Mouse (Mus musculus): ENCODE results near the gene Zfp715. TPM values are rescaled to one million over a fixed set of nuclear protein-coding genes. Genes with fewer than 3 reads are reported as not detected.
"Not testable (repeated sequence)": the region's sequence is repeated elsewhere in the genome, so short reads cannot be mapped to it uniquely, and the experiment has no call there.

Gene Zfp715
- 13.1 and 15.8 TPM in 2 replicates for polyA plus RNA-seq (2015; fragmentation: Nextera tagmentation; extraction: Ambion mirVana)

DNA sequence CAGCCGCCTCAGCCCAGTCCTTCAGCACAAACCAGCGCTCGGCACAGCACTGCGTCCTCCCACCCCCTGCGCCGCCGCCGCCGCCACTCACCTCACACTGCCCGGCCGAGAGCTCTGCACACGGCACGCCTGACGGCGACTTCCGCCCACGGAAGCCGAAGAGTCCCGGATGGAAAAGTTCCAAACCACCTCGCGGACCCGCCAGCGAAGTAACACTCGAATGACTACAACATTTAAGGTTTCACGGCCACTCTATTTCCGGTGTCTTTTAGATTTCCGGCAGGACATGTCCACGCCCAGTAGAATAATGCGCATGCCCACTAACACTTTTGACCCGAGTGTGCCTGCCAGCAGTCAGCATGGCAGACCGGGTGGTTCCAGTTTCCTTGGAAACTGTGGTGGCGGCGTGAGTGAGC, at the start of gene Zfp715:
TSS of gene Zfp715 (minus strand) at position 282 of the 416 bp plus-strand sequence.
- Histone ChIP-seq H3K27ac (ENCODE audit: low read length) (peak within 1 kb of the TSS; percentile 81), H3K27me3 (ENCODE audit: control insufficient read depth, insufficient read depth, low read depth, low read length) (no peaks in the 10 kb centered on the region), H3K4me1 (replicated peaks; ENCODE audit: control insufficient read depth, insufficient read depth, low read length) (peaks cover 12% of the 10 kb centered on the region), H3K9me3 (ENCODE audit: control insufficient read depth, low read length) (no peaks in the 10 kb centered on the region), H3K9ac (ENCODE audit: low read length) (peak within 1 kb of the TSS; percentile 73), H3K4me2 (ENCODE audit: low read depth, low read length) (peak within 1 kb of the TSS; percentile 63), H3K4me3 (ENCODE audit: low read length) (peak within 1 kb of the TSS; percentile 67), H3K36me3 (ENCODE audit: control insufficient read depth, insufficient read depth, low read length) (peaks cover 6% of the 10 kb centered on the region)
- WGBS, result 0% methylated on average over 26 of the region's 33 CpGs
- peak; percentile 97 for ATAC-seq (ENCODE audit: low read depth)

DNA sequence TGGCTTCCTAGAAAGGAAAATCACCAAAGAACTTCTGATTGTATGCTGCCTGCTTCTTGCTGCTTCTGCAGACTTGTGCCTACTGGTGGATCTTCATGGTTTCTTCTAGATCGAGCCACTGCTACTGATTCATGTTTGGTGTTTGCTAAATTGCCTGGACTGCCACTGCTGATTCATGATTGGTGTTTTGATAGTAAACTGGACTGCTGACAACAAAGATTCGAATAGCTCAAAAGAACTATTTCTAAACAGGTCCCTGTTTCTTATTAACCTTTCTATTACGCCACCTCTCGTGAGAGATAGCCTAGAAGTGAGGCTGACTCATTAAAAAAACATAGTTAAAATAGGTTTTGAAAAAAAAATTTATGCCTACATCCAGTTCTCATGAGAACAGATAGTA, 48.9 kb upstream of the Zfp715 start:
- no peak overlapping the region for H3K27ac ChIP-seq (ENCODE audit: low read length)
- no peaks in the 10 kb centered on the region for H3K27me3 ChIP-seq (ENCODE audit: control insufficient read depth, insufficient read depth, low read depth, low read length)
- no peak overlapping the region for H3K4me3 ChIP-seq (ENCODE audit: low read length)
- no peak overlapping the region for H3K9ac ChIP-seq (ENCODE audit: low read length)
- no peak overlapping the region for H3K4me2 ChIP-seq (ENCODE audit: low read depth, low read length)
- H3K9me3 ChIP-seq (ENCODE audit: control insufficient read depth, low read length), result no peaks in the 10 kb centered on the region
- no peaks in the 10 kb centered on the region for H3K36me3 ChIP-seq (ENCODE audit: control insufficient read depth, insufficient read depth, low read length)
- WGBS, result 61% methylated on average over 4 of the region's 4 CpGs
- ATAC-seq (ENCODE audit: low read depth), result no peak
- H3K4me1 ChIP-seq (replicated peaks; ENCODE audit: control insufficient read depth, insufficient read depth, low read length), result no peaks in the 10 kb centered on the region

DNA sequence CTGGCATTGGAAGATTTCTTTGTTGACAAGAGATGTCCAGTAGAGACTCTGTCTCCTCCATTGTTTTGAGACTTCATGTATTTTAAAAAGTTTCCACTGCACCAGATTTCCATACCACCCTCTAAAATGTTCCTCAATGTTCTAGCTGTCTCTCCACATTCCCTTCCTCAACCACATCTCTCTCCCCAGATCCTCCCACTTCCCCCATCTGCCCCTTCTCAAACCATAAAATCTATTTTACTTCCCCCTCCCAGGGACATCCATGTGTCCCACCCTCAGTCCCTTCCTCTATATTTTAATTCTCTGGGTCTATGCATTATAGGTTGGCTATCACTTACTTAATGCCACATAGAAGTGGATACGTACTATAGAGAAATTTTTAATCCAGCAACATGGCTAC, 48.3 kb upstream of the Zfp715 start:
- no peak for ATAC-seq (ENCODE audit: low read depth)
- H3K9me3 ChIP-seq (ENCODE audit: control insufficient read depth, low read length), result no peaks in the 10 kb centered on the region
- no peak overlapping the region for H3K4me2 ChIP-seq (ENCODE audit: low read depth, low read length)
- no peak overlapping the region for H3K4me3 ChIP-seq (ENCODE audit: low read length)
- H3K36me3 ChIP-seq (ENCODE audit: control insufficient read depth, insufficient read depth, low read length), result no peaks in the 10 kb centered on the region
- no peak overlapping the region for H3K9ac ChIP-seq (ENCODE audit: low read length)
- WGBS, result 75% methylated on average over 1 of the region's 1 CpGs
- no peaks in the 10 kb centered on the region for H3K4me1 ChIP-seq (replicated peaks; ENCODE audit: control insufficient read depth, insufficient read depth, low read length)
- H3K27ac ChIP-seq (ENCODE audit: low read length), result no peak overlapping the region
- H3K27me3 ChIP-seq (ENCODE audit: control insufficient read depth, insufficient read depth, low read depth, low read length), result no peaks in the 10 kb centered on the region

DNA sequence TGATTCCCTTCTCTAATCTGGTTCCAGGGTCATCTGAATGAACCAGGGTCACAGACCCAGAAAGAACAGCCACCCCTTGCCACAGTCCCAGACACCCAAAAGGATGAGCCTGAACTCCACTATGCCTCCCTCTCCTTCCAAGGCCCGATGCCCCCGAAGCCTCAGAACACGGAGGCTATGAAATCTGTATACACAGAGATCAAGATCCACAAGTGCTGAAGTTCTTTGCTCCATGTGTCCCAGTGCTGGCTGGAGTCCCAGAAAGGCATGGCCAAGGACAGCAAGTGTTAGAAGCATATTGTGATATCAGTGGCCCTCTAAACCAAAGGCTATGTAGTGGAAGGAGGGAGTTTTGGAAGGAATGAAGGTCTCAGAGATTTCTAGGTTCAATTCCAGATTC, 45.5 kb upstream of the Zfp715 start:
- 76% methylated on average over 3 of the region's 3 CpGs for WGBS
- Histone ChIP-seq H3K4me1 (replicated peaks; ENCODE audit: control insufficient read depth, insufficient read depth, low read length) (no peaks in the 10 kb centered on the region), H3K27me3 (ENCODE audit: control insufficient read depth, insufficient read depth, low read depth, low read length) (no peaks in the 10 kb centered on the region), H3K4me3 (ENCODE audit: low read length) (no peak overlapping the region), H3K36me3 (ENCODE audit: control insufficient read depth, insufficient read depth, low read length) (no peaks in the 10 kb centered on the region), H3K9me3 (ENCODE audit: control insufficient read depth, low read length) (no peaks in the 10 kb centered on the region), H3K4me2 (ENCODE audit: low read depth, low read length) (no peak overlapping the region), H3K27ac (ENCODE audit: low read length) (no peak overlapping the region), H3K9ac (ENCODE audit: low read length) (no peak overlapping the region)
- ATAC-seq (ENCODE audit: low read depth), result no peak

DNA sequence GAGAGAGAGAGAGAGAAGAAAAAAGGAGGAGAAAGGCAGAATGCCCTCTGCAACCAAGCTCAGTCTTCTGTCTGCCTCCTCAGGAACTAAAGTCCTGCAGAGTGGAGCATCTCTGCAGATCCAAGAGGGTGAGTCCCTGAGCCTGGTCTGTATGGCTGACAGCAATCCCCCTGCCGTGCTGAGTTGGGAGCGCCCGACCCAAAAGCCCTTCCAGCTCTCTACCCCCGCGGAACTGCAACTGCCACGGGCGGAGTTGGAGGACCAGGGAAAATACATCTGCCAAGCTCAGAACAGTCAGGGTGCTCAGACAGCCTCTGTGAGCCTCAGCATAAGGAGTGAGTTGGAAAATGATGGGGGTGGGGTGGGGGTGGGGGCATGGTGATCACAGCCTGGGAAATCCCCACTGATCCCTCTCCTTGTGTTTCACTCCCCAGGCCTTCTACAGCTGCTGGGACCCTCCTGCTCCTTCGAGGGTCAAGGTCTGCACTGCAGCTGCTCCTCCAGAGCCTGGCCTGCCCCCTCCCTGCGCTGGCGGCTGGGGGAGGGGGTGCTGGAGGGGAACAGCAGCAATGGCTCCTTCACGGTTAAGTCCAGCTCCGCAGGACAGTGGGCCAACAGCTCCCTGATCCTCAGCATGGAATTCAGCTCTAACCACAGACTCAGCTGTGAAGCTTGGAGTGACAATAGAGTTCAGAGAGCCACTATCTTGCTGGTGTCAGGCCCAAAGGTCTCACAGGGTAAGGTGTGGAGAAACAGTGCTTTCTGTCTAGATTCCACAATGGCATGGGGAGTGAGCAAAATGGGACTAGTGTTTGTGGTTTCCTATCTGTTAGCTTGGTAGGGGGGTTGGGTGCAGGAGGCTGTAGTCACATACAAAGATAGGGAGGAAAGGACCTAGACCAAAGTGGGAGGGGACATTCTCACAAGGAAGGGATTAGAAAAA, 42.1 kb upstream of the Zfp715 start:
- H3K27ac ChIP-seq (ENCODE audit: low read length), result no peak overlapping the region
- no peaks in the 10 kb centered on the region for H3K9me3 ChIP-seq (ENCODE audit: control insufficient read depth, low read length)
- no peaks in the 10 kb centered on the region for H3K36me3 ChIP-seq (ENCODE audit: control insufficient read depth, insufficient read depth, low read length)
- no peaks in the 10 kb centered on the region for H3K27me3 ChIP-seq (ENCODE audit: control insufficient read depth, insufficient read depth, low read depth, low read length)
- no peak overlapping the region for H3K9ac ChIP-seq (ENCODE audit: low read length)
- H3K4me2 ChIP-seq (ENCODE audit: low read depth, low read length), result no peak overlapping the region
- no peak overlapping the region for H3K4me3 ChIP-seq (ENCODE audit: low read length)
- no peak for ATAC-seq (ENCODE audit: low read depth)
- no peaks in the 10 kb centered on the region for H3K4me1 ChIP-seq (replicated peaks; ENCODE audit: control insufficient read depth, insufficient read depth, low read length)
- WGBS, result 11% methylated on average over 12 of the region's 12 CpGs

DNA sequence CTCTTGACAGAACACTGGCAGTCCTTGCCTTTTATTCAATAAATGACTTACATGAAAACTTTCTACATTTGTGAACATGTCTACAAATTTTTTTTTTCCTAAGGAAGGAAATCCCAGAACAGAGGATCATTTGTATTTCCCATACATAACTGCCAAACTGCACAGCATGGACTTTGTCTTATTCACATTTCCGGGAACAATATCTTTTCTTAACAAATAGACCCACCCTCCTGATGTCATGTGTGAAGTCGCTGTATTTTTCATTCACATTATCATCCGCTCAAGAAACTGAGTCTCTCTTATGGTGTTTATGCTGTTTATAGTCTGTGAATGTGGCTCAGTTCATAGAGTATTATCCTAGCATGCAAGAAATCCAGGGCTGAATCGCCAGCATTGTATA, 40.7 kb upstream of the Zfp715 start:
- WGBS, result 75% methylated on average over 4 of the region's 4 CpGs
- no peak overlapping the region for H3K27ac ChIP-seq (ENCODE audit: low read length)
- H3K9ac ChIP-seq (ENCODE audit: low read length), result no peak overlapping the region
- no peaks in the 10 kb centered on the region for H3K4me1 ChIP-seq (replicated peaks; ENCODE audit: control insufficient read depth, insufficient read depth, low read length)
- no peak overlapping the region for H3K4me2 ChIP-seq (ENCODE audit: low read depth, low read length)
- H3K4me3 ChIP-seq (ENCODE audit: low read length), result no peak overlapping the region
- no peaks in the 10 kb centered on the region for H3K9me3 ChIP-seq (ENCODE audit: control insufficient read depth, low read length)
- no peaks in the 10 kb centered on the region for H3K27me3 ChIP-seq (ENCODE audit: control insufficient read depth, insufficient read depth, low read depth, low read length)
- H3K36me3 ChIP-seq (ENCODE audit: control insufficient read depth, insufficient read depth, low read length), result no peaks in the 10 kb centered on the region
- ATAC-seq (ENCODE audit: low read depth), result no peak

DNA sequence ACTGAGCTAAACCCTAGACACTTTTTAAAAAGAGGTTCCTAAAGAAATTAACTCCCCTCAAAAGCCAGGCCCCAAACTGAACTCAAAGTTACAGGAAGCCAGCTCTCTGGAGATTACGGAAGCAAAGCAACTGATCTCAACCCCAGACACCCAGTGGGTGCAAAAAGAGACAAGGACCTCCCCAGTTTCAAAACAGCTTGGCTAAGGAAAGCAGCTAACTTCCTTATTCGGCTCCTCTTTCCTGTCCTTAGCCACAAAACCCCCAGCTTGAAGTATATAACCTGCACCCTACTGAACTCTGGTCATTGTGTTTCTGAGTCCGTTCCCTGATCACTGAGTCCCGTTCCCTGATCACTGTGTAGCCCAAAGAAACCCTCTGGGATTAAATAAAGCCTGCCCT, 40.0 kb upstream of the Zfp715 start:
- Histone ChIP-seq H3K27ac (ENCODE audit: low read length) (no peak overlapping the region), H3K27me3 (ENCODE audit: control insufficient read depth, insufficient read depth, low read depth, low read length) (no peaks in the 10 kb centered on the region), H3K4me1 (replicated peaks; ENCODE audit: control insufficient read depth, insufficient read depth, low read length) (no peaks in the 10 kb centered on the region), H3K9ac (ENCODE audit: low read length) (no peak overlapping the region), H3K9me3 (ENCODE audit: control insufficient read depth, low read length) (no peaks in the 10 kb centered on the region), H3K4me2 (ENCODE audit: low read depth, low read length) (no peak overlapping the region), H3K4me3 (ENCODE audit: low read length) (no peak overlapping the region), H3K36me3 (ENCODE audit: control insufficient read depth, insufficient read depth, low read length) (no peaks in the 10 kb centered on the region)
- ATAC-seq (ENCODE audit: low read depth), result no peak
- 62% methylated on average over 4 of the region's 4 CpGs for WGBS

DNA sequence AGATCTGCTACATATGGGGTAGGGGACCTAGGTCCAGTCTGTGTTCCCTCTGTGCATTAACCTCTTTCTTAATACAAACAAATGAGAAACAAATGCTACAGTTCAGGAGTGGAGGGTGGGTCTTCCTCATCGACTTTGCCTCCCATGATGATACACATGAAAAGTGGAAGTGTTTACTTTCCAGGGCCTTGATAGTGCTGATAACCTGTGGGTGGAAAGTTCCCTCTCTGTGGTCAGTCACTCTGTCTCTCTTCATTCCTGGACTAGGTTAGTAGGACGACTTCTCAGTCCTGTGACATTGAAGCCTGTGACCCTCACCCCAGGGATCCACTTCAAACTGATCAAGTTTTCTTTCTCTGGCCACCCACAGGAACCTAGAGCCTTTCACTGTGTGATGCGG, 38.1 kb upstream of the Zfp715 start, which contains the start of gene Siglecf:
TSS of gene Siglecf (plus strand) at position 188 of the 400 bp plus-strand sequence.
- Histone ChIP-seq H3K36me3 (ENCODE audit: control insufficient read depth, insufficient read depth, low read length) (no peaks in the 10 kb centered on the region), H3K4me3 (ENCODE audit: low read length) (no peak within 1 kb of the TSS), H3K4me1 (replicated peaks; ENCODE audit: control insufficient read depth, insufficient read depth, low read length) (no peaks in the 10 kb centered on the region), H3K27me3 (ENCODE audit: control insufficient read depth, insufficient read depth, low read depth, low read length) (no peaks in the 10 kb centered on the region), H3K4me2 (ENCODE audit: low read depth, low read length) (no peak within 1 kb of the TSS), H3K27ac (ENCODE audit: low read length) (no peak within 1 kb of the TSS), H3K9me3 (ENCODE audit: control insufficient read depth, low read length) (no peaks in the 10 kb centered on the region), H3K9ac (ENCODE audit: low read length) (no peak within 1 kb of the TSS)
- 49% methylated on average over 3 of the region's 3 CpGs for WGBS
- ATAC-seq (ENCODE audit: low read depth), result no peak

DNA sequence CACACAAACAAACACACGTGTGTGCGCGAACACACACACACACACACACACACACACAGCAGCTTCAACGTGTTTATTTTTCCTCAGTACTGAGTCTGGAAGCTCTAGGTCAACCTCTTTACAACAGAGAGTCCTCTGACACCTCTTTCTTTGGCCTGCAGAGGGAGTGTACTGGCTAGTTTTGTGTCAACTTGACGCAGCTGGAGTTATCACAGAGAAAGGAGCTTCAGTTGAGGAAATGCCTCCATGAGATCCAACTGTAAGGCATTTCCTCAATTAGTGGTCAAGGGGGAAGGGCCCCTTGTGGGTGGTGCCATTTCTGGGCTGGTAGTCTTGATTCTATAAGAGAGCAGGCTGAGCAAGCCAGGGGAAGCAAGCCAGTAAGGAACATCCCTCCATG, 36.5 kb upstream of the Zfp715 start:
- not testable (repeated sequence) for H3K27me3 ChIP-seq (ENCODE audit: control insufficient read depth, insufficient read depth, low read depth, low read length); H3K9me3 ChIP-seq (ENCODE audit: control insufficient read depth, low read length); H3K4me2 ChIP-seq (ENCODE audit: low read depth, low read length); H3K4me3 ChIP-seq (ENCODE audit: low read length); H3K9ac ChIP-seq (ENCODE audit: low read length); H3K36me3 ChIP-seq (ENCODE audit: control insufficient read depth, insufficient read depth, low read length); H3K4me1 ChIP-seq (replicated peaks; ENCODE audit: control insufficient read depth, insufficient read depth, low read length); H3K27ac ChIP-seq (ENCODE audit: low read length); ATAC-seq (ENCODE audit: low read depth)
- WGBS, result 64% methylated on average over 5 of the region's 5 CpGs

Data from lung, embryonic 16.5 days (tissue).